Mouse (Mus musculus) hindbrain, embryonic 11.5 days (tissue): ENCODE measurements around the gene Xpnpep1. TPM values are rescaled to one million over a fixed set of nuclear protein-coding genes. Genes with fewer than 3 reads are reported as not detected.

Experiments
- ATAC-seq: fragments of 200-750 bp; cut with Nextera tagmentation; 2 replicates; pipeline ENCODE4 v1.8.0; 2017; ENCODE audit warnings: mild to moderate bottlenecking, moderate TSS enrichment, moderate library complexity; ENCODE audit not compliant: low FRiP score
- DNase-seq: peaks from one replicate; pipeline ENCODE4 v3.0.0-alpha.2; 2015; ENCODE audit warnings: low spot score
- H3K27ac ChIP-seq: fragments of 300-500 bp; sonication (generic); 2 replicates; pipeline ENCODE4 v1.5.1; 2014; ENCODE audit warnings: mild to moderate bottlenecking, low read depth, low read length
- H3K27me3 ChIP-seq: fragments of 300-500 bp; sonication (generic); 2 replicates; pipeline ENCODE4 v1.6.1; 2014; ENCODE audit warnings: mild to moderate bottlenecking, low read length, moderate library complexity, mixed read lengths; ENCODE audit not compliant: control insufficient read depth, insufficient read depth
- H3K36me3 ChIP-seq: fragments of 300-500 bp; sonication (generic); 2 replicates; pipeline ENCODE4 v1.6.1; 2014; ENCODE audit warnings: mild to moderate bottlenecking, low read length, moderate library complexity, mixed read lengths; ENCODE audit not compliant: control insufficient read depth, insufficient read depth
- H3K4me1 ChIP-seq: fragments of 300-500 bp; sonication (generic); replicated peaks from 2 replicates; pipeline ENCODE4 v1.6.1; 2014; ENCODE audit warnings: low read length, mixed read lengths; ENCODE audit not compliant: control insufficient read depth, insufficient read depth
- H3K4me2 ChIP-seq: fragments of 300-500 bp; sonication (generic); replicated peaks from 2 replicates; pipeline ENCODE4 v1.6.1; 2014; ENCODE audit warnings: mild to moderate bottlenecking, low read depth, low read length
- H3K4me3 ChIP-seq: fragments of 300-500 bp; sonication (generic); 2 replicates; pipeline ENCODE4 v1.5.1; 2014; ENCODE audit warnings: low read depth, low read length
- H3K9ac ChIP-seq: fragments of 300-500 bp; sonication (generic); 2 replicates; pipeline ENCODE4 v1.6.1; 2014; ENCODE audit warnings: low read depth, low read length
- H3K9me3 ChIP-seq: fragments of 300-500 bp; sonication (generic); 2 replicates; pipeline ENCODE4 v1.6.1; 2016; ENCODE audit warnings: low read length; ENCODE audit not compliant: control insufficient read depth
- WGBS: fragments of 180-500 bp; shearing (Covaris S2); extraction: QIAGEN DNeasy Blood & Tissue Kit; methylation state at CpG from one replicate; pipeline ENCODE4 v1.1.7; 2014; 5-methylcytosine and 5-hydroxymethylcytosine counted together
- polyA plus RNA-seq: library from polyadenylated mRNA; unstranded; fragments of >200 nt; fragmentation: Nextera tagmentation; extraction: Ambion mirVana; gene quantifications from 2 replicates; pipeline ENCODE4 v1.2.1, GENCODE M21; 2014

Xpnpep1 gene
- polyA plus RNA-seq, 1 experiment from 2014 or later = 132 TPM

GRCm38 (mm10) chr19:53029686-53030085 is 10.3 kb downstream of the Xpnpep1 start:
- Histone ChIP-seq H3K9ac (no peak overlapping the region), H3K4me2 (no peak overlapping the region), H3K27ac (no peak overlapping the region), H3K4me1 (no peaks in the 10 kb centered on the region), H3K9me3 (no peaks in the 10 kb centered on the region), H3K27me3 (no peaks in the 10 kb centered on the region), H3K36me3 (no peaks in the 10 kb centered on the region; the same call in 1 of the 2 replicates), H3K4me3 (no peak overlapping the region)
- DNase-seq (no peak), ATAC-seq (no peak)
- WGBS = 94% methylated on average over 5 of the region's 5 CpGs

GRCm38 (mm10) chr19:53029045-53029444 is 11.0 kb downstream of the Xpnpep1 start:
- no peaks in the 10 kb centered on the region for H3K4me1 ChIP-seq
- ATAC-seq (no peak), DNase-seq (no peak)
- no peak overlapping the region for H3K27ac ChIP-seq
- no peak overlapping the region for H3K9ac ChIP-seq
- H3K9me3 ChIP-seq = no peaks in the 10 kb centered on the region
- no peaks in the 10 kb centered on the region for H3K27me3 ChIP-seq
- H3K4me3 ChIP-seq = no peak overlapping the region
- peaks cover 4% of the 10 kb centered on the region; the same call in 1 of the 2 replicates for H3K36me3 ChIP-seq
- no peak overlapping the region for H3K4me2 ChIP-seq
- WGBS = 90% methylated on average over 7 of the region's 7 CpGs

- no peak overlapping the region for H3K4me2 ChIP-seq
- DNase-seq (no peak), ATAC-seq (no peak)
- H3K9me3 ChIP-seq = no peaks in the 10 kb centered on the region
- no peaks in the 10 kb centered on the region for H3K4me1 ChIP-seq
- 92% methylated on average over 12 of the region's 12 CpGs for WGBS
- no peaks in the 10 kb centered on the region for H3K27me3 ChIP-seq
- H3K9ac ChIP-seq = no peak overlapping the region
- peaks cover 4% of the 10 kb centered on the region; the same call in 1 of the 2 replicates for H3K36me3 ChIP-seq
- no peak overlapping the region for H3K4me3 ChIP-seq
- no peak overlapping the region for H3K27ac ChIP-seq
These were observed 11.8 kb downstream of the Xpnpep1 start for GRCm38 (mm10) chr19:53028216-53028615.

- DNase-seq (no peak), ATAC-seq (no peak)
- Histone ChIP-seq H3K9ac (no peak overlapping the region), H3K36me3 (peaks cover 7% of the 10 kb centered on the region; the same call in 1 of the 2 replicates), H3K4me3 (no peak overlapping the region), H3K4me2 (no peak overlapping the region), H3K9me3 (no peaks in the 10 kb centered on the region), H3K4me1 (no peaks in the 10 kb centered on the region), H3K27me3 (no peaks in the 10 kb centered on the region), H3K27ac (no peak overlapping the region)
- WGBS = 87% methylated on average over 10 of the region's 10 CpGs
These were observed 16.8 kb downstream of the Xpnpep1 start for GRCm38 (mm10) chr19:53023189-53023588.

GRCm38 (mm10) chr19:53022037-53022614 is 17.9 kb downstream of the Xpnpep1 start:
- WGBS = 94% methylated on average over 8 of the region's 8 CpGs
- Histone ChIP-seq H3K4me3 (no peak overlapping the region), H3K4me1 (no peaks in the 10 kb centered on the region), H3K9me3 (no peaks in the 10 kb centered on the region), H3K9ac (no peak overlapping the region), H3K4me2 (no peak overlapping the region), H3K27me3 (no peaks in the 10 kb centered on the region), H3K27ac (no peak overlapping the region), H3K36me3 (peaks cover 7% of the 10 kb centered on the region; the same call in 1 of the 2 replicates)
- DNase-seq (no peak), ATAC-seq (no peak)

GRCm38 (mm10) chr19:53021537-53021936 is 18.5 kb downstream of the Xpnpep1 start:
- DNase-seq (no peak), ATAC-seq (no peak)
- H3K36me3 ChIP-seq = peaks cover 7% of the 10 kb centered on the region; the same call in 1 of the 2 replicates
- 75% methylated on average over 10 of the region's 10 CpGs for WGBS
- H3K4me3 ChIP-seq = no peak overlapping the region
- H3K4me2 ChIP-seq = no peak overlapping the region
- H3K9me3 ChIP-seq = no peaks in the 10 kb centered on the region
- no peaks in the 10 kb centered on the region for H3K27me3 ChIP-seq
- no peak overlapping the region for H3K9ac ChIP-seq
- H3K27ac ChIP-seq = no peak overlapping the region
- H3K4me1 ChIP-seq = no peaks in the 10 kb centered on the region

GRCm38 (mm10) chr19:53019716-53020463 is 20.1 kb downstream of the Xpnpep1 start:
- no peaks in the 10 kb centered on the region for H3K9me3 ChIP-seq
- H3K9ac ChIP-seq = no peak overlapping the region
- H3K27ac ChIP-seq = no peak overlapping the region
- H3K4me1 ChIP-seq = no peaks in the 10 kb centered on the region
- H3K36me3 ChIP-seq = peaks cover 7% of the 10 kb centered on the region; the same call in 1 of the 2 replicates
- H3K4me3 ChIP-seq = no peak overlapping the region
- peak; percentile 25; the same call in 1 of the 2 replicates for ATAC-seq
- DNase-seq = peak; percentile 72
- H3K27me3 ChIP-seq = no peaks in the 10 kb centered on the region
- H3K4me2 ChIP-seq = no peak overlapping the region
- WGBS = 76% methylated on average over 13 of the region's 13 CpGs

- Histone ChIP-seq H3K4me3 (no peak overlapping the region), H3K4me2 (no peak overlapping the region), H3K4me1 (no peaks in the 10 kb centered on the region), H3K9ac (no peak overlapping the region), H3K9me3 (no peaks in the 10 kb centered on the region), H3K36me3 (0 out of 2 replicates have a peak, but pooled peaks cover 2% of the 10 kb centered on the region), H3K27me3 (no peaks in the 10 kb centered on the region), H3K27ac (no peak overlapping the region)
- no peak for DNase-seq
- WGBS = 91% methylated on average over 9 of the region's 9 CpGs
- ATAC-seq = no peak
These were observed 22.1 kb downstream of the Xpnpep1 start for GRCm38 (mm10) chr19:53017954-53018353.

- H3K36me3 ChIP-seq = no peaks in the 10 kb centered on the region
- no peak overlapping the region for H3K4me2 ChIP-seq
- WGBS = 87% methylated on average over 11 of the region's 11 CpGs
- no peak overlapping the region for H3K9ac ChIP-seq
- DNase-seq = no peak
- ATAC-seq = no peak
- H3K27me3 ChIP-seq = no peaks in the 10 kb centered on the region
- no peak overlapping the region for H3K27ac ChIP-seq
- H3K4me1 ChIP-seq = no peaks in the 10 kb centered on the region
- H3K9me3 ChIP-seq = no peaks in the 10 kb centered on the region
- H3K4me3 ChIP-seq = no peak overlapping the region
These were observed 22.8 kb downstream of the Xpnpep1 start for GRCm38 (mm10) chr19:53017248-53017647.
